Mouse (Mus musculus): ENCODE results near the gene Wee1. TPM values are rescaled to one million over a fixed set of nuclear protein-coding genes. Genes with fewer than 3 reads are reported as not detected.

Gene Wee1
- polyA plus RNA-seq (2016; fragmentation: Nextera tagmentation; extraction: Ambion mirVana): 28.7 and 28.9 TPM in 2 replicates

GRCm38 (mm10) chr7:110121516-110122288 lies at the start of gene Wee1:
Gene Wee1, plus strand, starts transcription at chr7:110122046.
- peak; percentile 99 for DNase-seq (ENCODE audit: low spot score)
- WGBS: under 1% methylated on average over 80 of the region's 81 CpGs
- Histone ChIP-seq H3K27me3 (ENCODE audit: low read depth, poor library complexity, severe bottlenecking) (no peaks in the 10 kb centered on the region), H3K36me3 (peaks cover 23% of the 10 kb centered on the region), H3K27ac (replicated peaks) (peak within 1 kb of the TSS; percentile 97), H3K9me3 (replicated peaks) (no peaks in the 10 kb centered on the region), H3K4me3 (peak within 1 kb of the TSS; percentile 99), H3K4me1 (peaks cover 32% of the 10 kb centered on the region)

DNA sequence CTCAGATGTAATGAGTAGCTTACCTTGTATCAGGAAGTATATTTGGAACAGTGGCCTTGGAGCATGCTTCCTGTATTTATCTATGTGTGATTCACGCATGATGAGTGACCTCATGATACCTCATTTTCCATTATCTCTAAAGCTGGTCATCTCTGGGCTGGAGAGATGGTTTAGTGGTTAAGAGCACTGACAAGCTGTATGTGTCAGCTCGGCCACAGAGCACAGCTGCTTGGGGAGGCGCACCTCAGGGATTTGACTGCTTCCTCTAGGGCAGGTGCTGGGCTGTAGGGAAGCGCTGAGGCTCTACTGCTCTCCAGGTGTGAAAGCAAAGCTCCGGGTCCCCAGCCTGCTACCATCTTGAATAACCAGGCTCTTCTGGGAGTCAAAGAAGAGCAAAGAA lies 43.7 kb upstream of the Wee1 start:
- 96% methylated on average over 5 of the region's 5 CpGs for WGBS
- Histone ChIP-seq H3K4me3 (no peak overlapping the region), H3K27ac (replicated peaks) (no peak overlapping the region), H3K36me3 (peaks cover 99% of the 10 kb centered on the region), H3K4me1 (no peaks in the 10 kb centered on the region), H3K9me3 (replicated peaks) (peaks cover 4% of the 10 kb centered on the region; the same call in 1 of the 2 replicates), H3K27me3 (ENCODE audit: low read depth, poor library complexity, severe bottlenecking) (no peaks in the 10 kb centered on the region)
- DNase-seq (ENCODE audit: low spot score): no peak

- Histone ChIP-seq H3K36me3 (peaks cover 100% of the 10 kb centered on the region), H3K9me3 (replicated peaks) (peaks cover 4% of the 10 kb centered on the region; the same call in 1 of the 2 replicates), H3K27me3 (ENCODE audit: low read depth, poor library complexity, severe bottlenecking) (no peaks in the 10 kb centered on the region), H3K4me1 (no peaks in the 10 kb centered on the region), H3K27ac (replicated peaks) (no peak overlapping the region), H3K4me3 (no peak overlapping the region)
- peak; percentile 34 for DNase-seq (ENCODE audit: low spot score)
- 79% methylated on average over 13 of the region's 13 CpGs for WGBS
These were observed 38.3 kb upstream of the Wee1 start for GRCm38 (mm10) chr7:110083386-110084165.

- H3K9me3 ChIP-seq (replicated peaks): peaks cover 4% of the 10 kb centered on the region; the same call in 1 of the 2 replicates
- peaks cover 100% of the 10 kb centered on the region for H3K36me3 ChIP-seq
- no peak overlapping the region for H3K4me3 ChIP-seq
- H3K27ac ChIP-seq (replicated peaks): no peak overlapping the region
- H3K4me1 ChIP-seq: no peaks in the 10 kb centered on the region
- H3K27me3 ChIP-seq (ENCODE audit: low read depth, poor library complexity, severe bottlenecking): no peaks in the 10 kb centered on the region
- no peak for DNase-seq (ENCODE audit: low spot score)
These were observed 36.6 kb upstream of the Wee1 start for GRCm38 (mm10) chr7:110085217-110085616.

DNA sequence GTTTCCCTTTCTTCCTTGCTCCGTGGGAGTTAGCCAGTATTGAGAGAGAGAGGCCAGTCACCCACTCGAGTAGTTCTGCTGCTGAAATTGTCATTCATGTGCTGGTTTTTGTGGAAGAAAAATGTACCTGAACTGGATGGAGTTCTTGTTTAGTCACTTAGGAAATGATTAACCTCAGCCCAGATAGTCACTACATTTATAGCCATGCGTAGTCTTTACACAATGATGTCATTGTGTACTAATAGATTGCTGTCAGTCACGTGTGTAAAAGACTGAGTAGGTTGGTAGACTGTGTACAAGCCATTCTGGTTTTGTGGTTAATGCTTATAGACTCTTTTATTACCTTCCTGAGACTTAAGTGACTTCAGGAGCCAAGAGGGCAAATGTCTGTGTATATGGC lies 33.9 kb upstream of the Wee1 start:
- peaks cover 100% of the 10 kb centered on the region for H3K36me3 ChIP-seq
- 95% methylated on average over 4 of the region's 4 CpGs for WGBS
- DNase-seq (ENCODE audit: low spot score): no peak
- no peak overlapping the region for H3K27ac ChIP-seq (replicated peaks)
- no peaks in the 10 kb centered on the region for H3K27me3 ChIP-seq (ENCODE audit: low read depth, poor library complexity, severe bottlenecking)
- no peaks in the 10 kb centered on the region for H3K9me3 ChIP-seq (replicated peaks)
- H3K4me3 ChIP-seq: no peak overlapping the region
- no peaks in the 10 kb centered on the region for H3K4me1 ChIP-seq

DNA sequence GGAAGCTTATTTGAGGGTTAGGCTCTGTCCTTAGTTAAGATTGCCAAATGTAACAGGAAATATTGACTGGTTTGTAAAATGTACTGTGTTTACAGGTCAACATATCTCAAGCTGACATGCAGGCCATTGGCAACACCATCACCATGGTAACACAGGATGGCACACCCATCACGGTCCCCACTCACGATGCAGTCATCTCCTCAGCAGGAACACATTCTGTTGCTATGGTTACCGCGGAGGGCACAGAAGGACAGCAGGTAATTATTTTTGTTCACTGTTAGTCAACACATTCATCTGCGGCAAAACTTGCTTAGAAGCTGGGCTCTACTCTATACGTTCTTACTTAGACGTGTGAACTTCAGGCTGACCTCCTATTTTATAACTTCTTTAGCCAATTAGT lies 30.2 kb upstream of the Wee1 start:
- Histone ChIP-seq H3K27ac (replicated peaks) (no peak overlapping the region), H3K4me3 (no peak overlapping the region), H3K36me3 (peaks cover 100% of the 10 kb centered on the region), H3K4me1 (no peaks in the 10 kb centered on the region), H3K9me3 (replicated peaks) (no peaks in the 10 kb centered on the region), H3K27me3 (ENCODE audit: low read depth, poor library complexity, severe bottlenecking) (no peaks in the 10 kb centered on the region)
- DNase-seq (ENCODE audit: low spot score): no peak
- 83% methylated on average over 7 of the region's 7 CpGs for WGBS

DNA sequence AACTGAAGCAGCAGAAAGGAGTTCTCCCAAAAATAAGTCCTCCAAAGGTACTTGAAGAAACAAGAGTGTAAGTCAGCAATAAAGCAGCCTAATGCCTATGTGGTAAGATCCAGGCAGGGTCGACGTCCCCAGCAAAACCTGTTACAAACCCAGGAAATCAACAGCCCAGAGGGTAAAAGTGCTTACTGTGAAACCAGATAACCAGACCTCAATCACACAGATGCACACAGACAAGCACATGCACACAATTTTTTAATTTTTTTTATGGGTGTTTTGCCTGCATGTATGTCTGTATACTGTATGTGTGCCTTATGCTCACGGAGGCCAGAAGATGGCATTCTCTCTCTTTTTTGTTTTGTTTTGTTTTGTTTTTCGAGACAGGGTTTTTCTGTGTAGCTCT lies 25.5 kb upstream of the Wee1 start:
- no peak for DNase-seq (ENCODE audit: low spot score)
- Histone ChIP-seq H3K9me3 (replicated peaks) (no peaks in the 10 kb centered on the region), H3K27ac (replicated peaks) (no peak overlapping the region), H3K4me3 (no peak overlapping the region), H3K27me3 (ENCODE audit: low read depth, poor library complexity, severe bottlenecking) (no peaks in the 10 kb centered on the region), H3K4me1 (peaks cover 2% of the 10 kb centered on the region; the same call in 1 of the 2 replicates), H3K36me3 (peaks cover 72% of the 10 kb centered on the region)
- 92% methylated on average over 4 of the region's 4 CpGs for whole genome bisulfite sequencing

- Histone ChIP-seq H3K4me1 (peaks cover 2% of the 10 kb centered on the region; the same call in 1 of the 2 replicates), H3K27ac (replicated peaks) (no peak overlapping the region), H3K36me3 (peaks cover 63% of the 10 kb centered on the region), H3K27me3 (ENCODE audit: low read depth, poor library complexity, severe bottlenecking) (no peaks in the 10 kb centered on the region), H3K9me3 (replicated peaks) (no peaks in the 10 kb centered on the region), H3K4me3 (no peak overlapping the region)
- DNase-seq (ENCODE audit: low spot score): no peak
- 77% methylated on average over 7 of the region's 7 CpGs for WGBS
These were observed 24.6 kb upstream of the Wee1 start for GRCm38 (mm10) chr7:110097106-110097793.

DNA sequence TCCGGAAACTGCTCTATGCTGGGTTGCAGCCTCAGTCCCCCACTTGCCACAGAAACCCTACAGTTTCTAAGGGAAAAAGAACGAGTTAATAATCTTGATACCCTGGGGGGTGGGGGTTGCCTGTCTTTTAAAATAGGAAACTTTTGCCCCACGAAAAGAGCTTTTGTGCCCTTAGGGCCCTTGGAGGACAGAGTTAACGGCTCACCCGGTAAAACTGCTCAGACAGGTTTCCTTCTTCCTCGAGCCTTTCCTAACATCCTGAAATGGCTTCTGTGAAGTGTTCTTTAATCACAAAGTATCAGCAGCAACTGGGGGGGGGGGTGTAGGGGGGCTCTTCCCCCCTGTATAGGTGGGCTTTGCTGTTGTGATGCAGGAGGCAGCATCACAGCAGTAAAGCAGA lies 21.0 kb upstream of the Wee1 start:
- no peak for DNase-seq (ENCODE audit: low spot score)
- WGBS: 69% methylated on average over 6 of the region's 6 CpGs
- H3K27me3 ChIP-seq (ENCODE audit: low read depth, poor library complexity, severe bottlenecking): no peaks in the 10 kb centered on the region

GRCm38 (mm10) chr7:110101266-110101665 lies 20.6 kb upstream of the Wee1 start:
- Histone ChIP-seq H3K4me1 (peaks cover 2% of the 10 kb centered on the region; the same call in 1 of the 2 replicates), H3K36me3 (peaks cover 23% of the 10 kb centered on the region), H3K27me3 (ENCODE audit: low read depth, poor library complexity, severe bottlenecking) (no peaks in the 10 kb centered on the region), H3K4me3 (no peak overlapping the region), H3K9me3 (replicated peaks) (no peaks in the 10 kb centered on the region), H3K27ac (replicated peaks) (no peak overlapping the region)
- WGBS: 79% methylated on average over 5 of the region's 5 CpGs
- no peak for DNase-seq (ENCODE audit: low spot score)

More for the DNA sequence above, 21.0 kb upstream of the Wee1 start:
- Histone ChIP-seq H3K36me3 (peaks cover 27% of the 10 kb centered on the region), H3K9me3 (replicated peaks) (no peaks in the 10 kb centered on the region), H3K4me1 (peaks cover 2% of the 10 kb centered on the region; the same call in 1 of the 2 replicates), H3K27ac (replicated peaks) (no peak overlapping the region), H3K4me3 (no peak overlapping the region)

- H3K36me3 ChIP-seq: no peaks in the 10 kb centered on the region
- H3K27ac ChIP-seq (replicated peaks): no peak overlapping the region
- WGBS: 91% methylated on average over 5 of the region's 5 CpGs
- DNase-seq (ENCODE audit: low spot score): no peak
- no peak overlapping the region for H3K4me3 ChIP-seq
- no peaks in the 10 kb centered on the region for H3K27me3 ChIP-seq (ENCODE audit: low read depth, poor library complexity, severe bottlenecking)
- peaks cover 13% of the 10 kb centered on the region for H3K4me1 ChIP-seq
- no peaks in the 10 kb centered on the region for H3K9me3 ChIP-seq (replicated peaks)
These were observed 16.8 kb upstream of the Wee1 start for GRCm38 (mm10) chr7:110105041-110105440.

DNA sequence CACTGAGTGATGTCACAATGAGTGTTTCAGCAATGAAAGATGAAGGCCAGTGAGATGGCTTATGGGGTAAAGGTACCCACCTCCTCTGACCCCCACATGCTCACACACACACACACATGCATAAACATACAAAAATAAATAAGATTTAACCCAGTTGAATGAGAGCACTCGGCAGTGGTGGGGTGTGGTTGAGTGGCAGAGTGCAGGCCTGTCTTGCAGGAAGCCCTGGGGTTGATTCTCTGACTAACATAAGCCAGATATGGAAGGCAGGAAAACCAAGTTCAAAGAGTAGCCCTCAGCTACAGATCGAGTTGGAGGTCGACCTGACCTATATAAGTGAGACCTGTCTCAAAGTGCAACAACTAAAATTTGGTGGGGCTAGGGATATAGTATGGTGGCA lies 15.2 kb upstream of the Wee1 start:
- 86% methylated on average over 3 of the region's 3 CpGs for WGBS
- H3K27me3 ChIP-seq (ENCODE audit: low read depth, poor library complexity, severe bottlenecking): no peaks in the 10 kb centered on the region
- no peaks in the 10 kb centered on the region for H3K9me3 ChIP-seq (replicated peaks)
- peaks cover 15% of the 10 kb centered on the region for H3K4me1 ChIP-seq
- H3K4me3 ChIP-seq: no peak overlapping the region
- no peak for DNase-seq (ENCODE audit: low spot score)
- no peak overlapping the region for H3K27ac ChIP-seq (replicated peaks)
- H3K36me3 ChIP-seq: no peaks in the 10 kb centered on the region

Measured in midbrain, embryonic 10.5 days (tissue).